Mouse (Mus musculus): ENCODE measurements at regions not wholly inside any gene's neighbourhood (a gene's known extent, or its start where the extent isn't known, plus 50 kb on each side); places are given as distances from the start of the nearest gene placed in this dataset.
A peak's percentile ranks its signal among the peaks of the same experiment; 100 is the strongest.

DNA sequence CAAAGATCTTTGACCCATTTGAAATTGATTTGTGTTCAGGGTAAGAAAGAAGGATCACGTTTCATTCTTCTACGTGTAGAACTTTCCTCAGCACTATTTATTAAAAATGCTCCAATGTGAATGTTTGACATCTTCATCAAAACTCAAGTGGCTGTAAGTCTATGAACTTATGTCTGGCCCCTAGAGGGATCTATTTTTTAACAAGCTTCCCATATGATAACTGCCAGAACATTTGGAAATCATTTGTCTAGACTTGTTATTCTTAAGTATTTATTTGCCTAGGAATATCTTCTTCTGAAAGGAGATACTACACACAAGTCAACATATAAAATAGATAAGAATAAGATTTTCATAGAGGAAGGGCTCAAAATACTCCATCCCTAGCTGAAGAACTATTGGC, 265.2 kb downstream of the Mreg start:
- DNase-seq (ENCODE audit: low spot score) = no peak

DNA sequence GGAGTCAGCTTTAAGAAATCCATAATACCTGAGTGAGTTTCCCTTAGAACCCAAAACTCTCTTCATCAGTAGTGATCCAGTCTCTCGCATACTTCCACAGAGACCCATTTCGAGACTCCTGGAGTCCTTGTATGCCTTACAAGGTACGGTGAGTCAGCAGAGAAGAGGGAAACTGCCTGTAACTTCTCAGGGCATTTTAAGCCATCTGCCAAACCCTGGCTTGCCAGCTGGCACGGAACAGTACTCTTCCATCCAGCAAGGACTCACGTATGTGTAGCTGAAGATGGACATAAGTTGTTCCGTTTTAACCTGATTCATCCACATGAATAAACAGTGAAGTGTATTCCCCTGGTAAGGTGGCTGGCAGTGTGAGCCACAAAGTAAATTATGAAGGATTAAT, 267.0 kb downstream of the Mreg start:
- DNase-seq (ENCODE audit: low spot score) = peak; percentile 9

DNA sequence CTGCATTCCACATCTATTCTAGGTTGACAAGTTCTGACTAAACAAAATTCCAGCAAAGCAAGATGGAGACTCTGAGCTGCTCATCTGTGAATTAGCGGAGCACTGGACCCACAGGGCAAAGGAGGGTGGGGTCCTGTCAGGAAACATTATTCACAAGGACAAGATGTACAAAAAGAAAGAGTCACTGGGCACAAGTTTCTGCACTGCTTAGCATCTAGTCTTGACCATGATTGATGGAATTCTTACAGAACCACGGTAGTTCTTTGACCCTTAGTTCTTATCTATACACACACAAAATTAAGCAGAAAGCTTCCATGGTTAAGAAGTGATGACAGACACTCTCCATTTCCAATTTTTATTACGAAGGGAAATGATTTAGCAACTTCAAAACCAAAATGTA, 267.6 kb downstream of the Mreg start:
- no peak for DNase-seq (ENCODE audit: low spot score)

DNA sequence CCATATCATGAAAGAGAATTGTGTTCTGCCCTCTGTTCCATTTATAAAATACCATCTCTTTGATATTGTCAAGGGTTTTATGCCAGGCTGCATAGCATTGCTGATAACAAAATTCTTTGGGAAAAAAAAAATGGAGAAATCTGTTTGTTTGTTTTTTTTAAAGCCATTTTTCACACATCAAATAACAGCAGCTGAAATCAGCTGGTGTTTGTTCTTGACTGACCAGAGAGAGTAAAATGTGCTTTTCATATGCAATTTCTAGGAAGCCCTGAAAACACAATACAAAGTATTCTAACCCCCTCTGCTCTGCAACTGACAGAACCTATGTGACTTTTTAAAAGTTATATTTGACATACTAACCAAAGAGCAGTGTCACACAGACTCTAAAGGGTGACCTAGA, 270.0 kb downstream of the Mreg start:
- no peak for DNase-seq (ENCODE audit: low spot score)

DNA sequence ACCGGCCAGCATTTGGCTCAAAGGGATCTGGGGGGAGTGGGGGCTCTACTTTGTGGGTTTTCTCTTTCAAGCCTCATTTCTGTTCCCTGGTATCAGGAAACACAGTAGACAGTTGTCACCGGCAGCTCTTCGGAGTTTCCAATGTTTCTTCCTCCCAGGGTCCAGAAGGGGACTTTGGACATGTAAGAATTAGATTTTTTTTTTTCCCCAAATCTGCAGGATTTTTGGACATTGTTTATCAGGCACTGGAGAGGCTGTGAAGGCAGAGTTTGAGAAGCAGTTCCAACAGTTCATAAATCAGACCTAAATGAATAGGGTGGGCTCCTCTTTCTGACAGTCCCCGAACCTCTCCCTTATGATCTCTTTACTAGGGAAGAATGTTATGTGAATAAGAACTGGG, 270.4 kb downstream of the Mreg start:
- DNase-seq (ENCODE audit: low spot score) = no peak

DNA sequence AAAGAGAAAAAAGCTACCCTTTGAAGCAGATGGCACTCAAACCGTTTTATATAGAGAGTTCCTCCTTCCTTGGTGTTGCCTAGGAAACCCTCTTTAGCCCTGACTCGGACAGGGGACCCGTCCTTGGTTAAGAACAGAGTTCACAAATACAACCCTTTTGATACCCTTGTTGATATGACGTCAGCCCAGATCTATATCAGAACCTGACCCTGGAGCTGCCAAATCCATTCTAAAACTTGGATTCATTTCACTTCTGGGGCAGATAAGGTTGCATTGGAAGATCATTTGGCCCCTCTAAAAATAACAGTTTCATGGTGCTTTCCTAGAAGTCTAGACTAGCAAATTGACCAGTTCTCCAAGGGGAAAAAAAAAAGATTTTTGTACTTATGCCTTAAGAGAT, 271.2 kb downstream of the Mreg start:
- no peak for DNase-seq (ENCODE audit: low spot score)

DNA sequence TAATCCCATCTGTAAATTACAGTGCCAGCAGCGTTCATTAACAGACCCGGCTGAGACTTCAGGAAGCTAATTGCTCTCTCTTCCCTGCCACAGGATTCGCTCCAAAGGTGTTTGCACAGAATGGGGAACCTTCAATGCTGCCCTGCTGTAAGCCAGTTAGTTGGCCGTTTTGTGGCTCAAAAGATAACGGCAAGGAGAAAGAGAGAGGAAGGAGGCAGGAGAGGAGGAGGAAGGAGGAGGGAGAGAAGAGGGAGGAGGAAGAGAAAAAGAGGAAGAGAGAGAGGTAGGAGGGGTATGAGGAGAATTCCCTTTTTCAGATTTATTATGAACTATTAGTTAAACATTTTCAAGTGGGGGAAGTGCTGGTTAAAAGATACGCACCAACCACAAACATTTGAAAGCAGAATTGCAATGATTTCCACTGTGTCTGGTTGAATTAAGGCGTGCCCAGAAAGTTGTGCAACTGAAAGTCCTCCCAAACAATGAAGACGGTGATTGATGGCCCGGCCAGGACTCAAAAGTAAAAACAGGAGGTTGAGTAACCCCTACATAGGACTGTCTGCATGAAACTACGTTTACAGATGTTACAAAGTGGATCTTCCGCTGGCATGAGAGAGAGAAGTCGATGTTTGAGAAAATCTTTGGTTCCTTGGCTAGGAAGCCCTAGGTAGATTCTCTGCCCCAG, 273.6 kb downstream of the Mreg start:
- no peak for DNase-seq (ENCODE audit: low spot score)

DNA sequence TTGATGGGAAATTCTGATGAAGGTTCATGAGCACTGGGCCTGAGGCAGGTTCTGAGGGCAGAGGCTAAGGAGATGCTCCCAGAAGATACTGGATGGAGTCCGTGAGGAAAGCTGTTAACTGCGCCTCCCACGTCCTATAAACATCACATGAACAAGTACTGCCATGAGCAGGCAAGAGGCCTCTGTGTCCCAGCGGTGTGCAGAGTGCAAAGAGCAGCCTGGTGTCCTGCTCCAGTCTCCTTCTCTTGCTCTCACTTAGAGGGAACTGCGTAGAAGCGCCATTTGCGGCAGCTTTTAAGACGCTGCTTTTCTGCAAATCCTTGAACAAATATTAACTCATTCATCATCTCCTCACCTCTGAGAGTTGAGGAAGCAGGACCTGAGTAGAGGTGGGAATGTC, 274.2 kb downstream of the Mreg start:
- no peak for DNase-seq (ENCODE audit: low spot score)

DNA sequence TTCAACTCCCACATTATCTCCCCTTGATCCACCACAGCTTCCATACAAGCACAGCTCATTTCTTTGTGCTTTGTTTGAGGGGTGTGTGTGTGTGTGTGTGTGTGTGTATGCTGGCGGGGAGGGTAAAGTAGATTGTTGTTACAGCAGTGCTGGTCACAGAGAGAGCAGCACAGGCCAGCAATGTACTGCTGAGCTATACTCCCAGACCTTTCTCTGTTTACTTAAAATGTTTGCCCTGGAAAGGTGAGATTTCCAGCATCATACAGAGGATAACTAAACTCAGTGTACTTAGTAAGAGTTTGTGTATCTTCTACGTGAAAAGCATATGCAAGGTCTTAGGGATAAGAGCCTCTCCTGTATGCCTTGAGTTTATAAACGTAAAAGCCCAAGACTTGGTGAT, 274.9 kb downstream of the Mreg start:
- DNase-seq (ENCODE audit: low spot score) = no peak

DNA sequence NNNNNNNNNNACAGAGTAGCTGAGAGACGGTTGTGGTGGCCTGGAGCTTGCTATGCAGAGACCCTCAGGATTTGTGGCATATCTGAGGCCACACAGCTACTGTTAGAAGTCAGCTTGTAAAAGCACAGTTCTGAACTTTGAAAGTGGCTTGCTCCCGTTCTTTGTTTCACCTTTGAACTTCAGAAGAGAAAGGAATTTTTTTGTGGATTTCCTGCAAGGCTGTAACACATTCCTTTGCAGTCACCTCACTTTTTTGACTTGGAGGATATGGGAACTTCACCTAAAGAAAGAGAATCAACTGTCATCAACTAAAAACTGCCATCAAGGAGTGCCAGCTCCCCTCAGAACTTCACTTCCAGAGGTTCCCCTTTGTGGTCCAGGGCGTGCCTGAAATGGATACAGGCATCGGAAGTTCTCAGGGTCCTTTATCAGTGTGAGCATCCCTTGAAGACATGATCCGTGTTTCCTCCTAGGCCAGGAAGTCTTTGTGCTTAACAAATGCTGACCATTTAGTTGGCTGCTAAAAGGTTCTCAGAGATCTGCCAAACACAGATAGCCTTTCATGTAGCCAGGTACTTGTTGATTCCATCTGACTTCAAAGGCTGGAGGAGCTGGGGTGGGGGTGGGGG, 275.5 kb downstream of the Mreg start:
- no peak for DNase-seq (ENCODE audit: low spot score)

DNA sequence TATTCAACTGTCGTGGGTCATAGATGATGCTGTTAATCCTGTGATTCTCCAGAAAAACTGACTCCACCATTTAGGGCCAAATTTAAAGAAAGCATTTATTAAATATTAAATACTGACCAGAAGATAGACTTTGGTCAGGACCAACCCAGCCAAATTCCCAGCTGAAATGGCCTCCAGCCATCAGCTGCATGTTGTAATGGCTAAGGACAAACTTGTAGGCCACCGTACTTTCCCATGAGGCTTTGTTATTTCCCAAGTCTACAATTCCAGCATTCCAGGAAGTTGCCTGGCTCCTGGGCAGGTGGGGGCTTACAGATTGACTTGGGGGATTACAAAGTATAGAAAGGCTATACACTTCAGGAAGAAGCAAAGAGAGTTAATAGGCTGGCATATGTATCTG, 272.5 kb upstream of the Fn1 start:
- no peak for DNase-seq (ENCODE audit: low spot score)

DNA sequence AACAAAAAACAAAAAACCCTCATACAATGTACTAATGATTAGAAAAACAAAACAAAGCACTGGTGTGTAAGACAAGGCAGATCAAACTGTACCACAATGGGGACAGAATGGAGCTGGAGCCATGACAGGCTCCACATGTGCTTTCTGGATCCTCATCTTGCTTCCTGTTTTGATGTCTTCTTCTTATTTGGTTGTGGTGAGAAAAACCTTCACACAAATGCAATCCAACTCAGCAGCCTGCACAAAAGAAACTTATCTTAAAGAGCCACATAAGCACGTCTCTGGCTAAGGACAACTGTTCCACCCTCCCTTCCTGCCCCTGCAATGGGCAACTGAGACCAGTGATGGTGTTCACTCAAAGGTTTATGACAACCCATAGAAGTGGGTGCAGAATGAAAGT, 271.9 kb upstream of the Fn1 start:
- DNase-seq (ENCODE audit: low spot score) = no peak

DNA sequence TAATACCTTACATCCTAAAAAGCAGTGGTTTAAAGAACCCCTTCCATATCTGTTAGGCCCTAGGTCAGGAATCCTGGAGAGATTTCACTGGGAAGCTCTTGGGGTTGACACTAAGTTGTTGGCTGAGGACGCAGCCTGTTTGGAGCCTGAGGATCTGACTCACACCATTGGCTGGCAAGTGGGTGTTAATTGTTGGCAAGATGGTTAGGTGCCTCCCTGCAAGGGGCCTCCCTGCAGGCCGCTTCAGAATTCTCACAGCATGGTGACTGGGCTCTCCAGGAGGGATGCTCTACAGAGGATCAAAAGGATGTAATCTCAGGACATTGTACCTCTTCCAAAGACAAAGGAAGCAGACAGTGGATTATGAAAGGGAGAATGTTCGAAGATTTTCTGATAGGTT, 270.7 kb upstream of the Fn1 start:
- no peak for DNase-seq (ENCODE audit: low spot score)

DNA sequence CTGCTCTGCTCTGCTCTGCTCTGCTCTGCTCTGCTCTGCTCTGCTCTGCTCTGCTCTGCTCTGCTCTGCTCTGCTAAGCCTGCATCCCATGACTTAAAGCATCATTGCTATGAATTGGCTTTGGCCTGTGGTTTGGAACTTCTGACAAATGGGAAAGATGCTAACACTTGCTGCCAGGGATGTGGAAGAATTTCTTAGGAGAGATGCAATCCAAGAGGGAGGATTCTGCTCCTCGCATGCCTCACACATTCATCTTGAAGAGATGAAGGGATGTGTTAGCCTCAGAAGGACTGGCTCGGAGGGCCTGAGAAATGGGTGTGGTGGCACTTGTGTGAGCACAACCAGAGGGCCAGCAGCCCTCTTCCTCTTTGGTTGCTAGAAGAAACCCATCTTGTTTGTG, 268.5 kb upstream of the Fn1 start:
- DNase-seq (ENCODE audit: low spot score) = no peak

DNA sequence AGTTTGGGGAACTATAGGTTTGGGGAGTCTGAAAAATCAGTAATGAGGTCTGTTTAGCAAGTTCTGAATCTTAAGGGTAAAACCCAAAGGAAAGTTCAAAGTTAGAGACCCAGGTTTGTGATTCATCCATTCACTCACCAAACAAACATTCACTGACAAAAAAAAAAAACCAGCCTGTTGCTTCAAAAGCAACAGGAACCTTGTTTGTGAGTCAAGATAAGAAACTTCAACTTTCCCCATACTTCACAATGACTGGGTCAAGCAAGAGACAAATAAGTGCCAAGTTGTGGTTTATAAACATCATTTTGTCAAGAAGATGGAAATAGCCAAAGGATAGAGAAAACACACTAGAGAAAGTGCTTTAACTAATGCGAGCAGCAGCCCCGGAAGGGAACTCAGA, 266.9 kb upstream of the Fn1 start:
- DNase-seq (ENCODE audit: low spot score) = no peak

DNA sequence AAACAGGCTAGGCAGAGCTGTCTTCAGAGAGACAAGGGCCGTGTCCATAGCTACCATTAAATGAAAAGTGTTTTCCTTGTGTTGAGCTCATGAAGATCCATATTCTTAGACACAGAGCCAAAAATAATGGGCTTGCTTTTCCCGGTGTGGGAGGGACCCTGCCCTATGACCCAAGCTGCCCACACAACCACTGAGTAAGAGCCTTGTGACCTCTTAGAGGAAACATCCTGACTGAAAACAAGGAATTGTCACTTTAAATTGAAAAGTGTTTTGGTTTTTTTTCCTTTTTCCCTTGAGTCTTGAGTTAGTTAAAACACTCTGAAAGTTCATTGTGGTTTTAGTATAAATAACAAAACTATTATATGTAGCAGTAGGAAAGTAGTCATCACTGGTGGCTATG, 264.0 kb upstream of the Fn1 start:
- DNase-seq (ENCODE audit: low spot score) = no peak

DNA sequence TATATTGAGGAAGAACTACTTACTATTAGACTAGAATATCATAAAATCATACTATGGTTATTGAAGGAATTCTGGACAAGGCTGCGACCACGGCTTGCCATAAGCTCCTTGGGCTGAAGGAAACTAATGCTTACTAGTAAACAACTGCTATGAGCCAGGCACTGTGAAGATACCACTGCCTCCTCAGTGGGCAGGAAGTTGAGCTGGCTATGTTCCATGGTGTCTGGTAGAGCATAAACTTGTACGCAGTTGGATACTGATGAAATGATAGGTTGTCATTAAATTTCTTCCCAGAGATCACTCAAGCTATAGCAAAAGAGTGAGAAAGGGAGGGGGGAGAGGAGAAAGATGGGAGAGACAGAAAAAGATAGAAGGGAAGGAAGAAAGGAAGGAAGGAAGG, 261.4 kb upstream of the Fn1 start:
- DNase-seq (ENCODE audit: low spot score) = no peak

DNA sequence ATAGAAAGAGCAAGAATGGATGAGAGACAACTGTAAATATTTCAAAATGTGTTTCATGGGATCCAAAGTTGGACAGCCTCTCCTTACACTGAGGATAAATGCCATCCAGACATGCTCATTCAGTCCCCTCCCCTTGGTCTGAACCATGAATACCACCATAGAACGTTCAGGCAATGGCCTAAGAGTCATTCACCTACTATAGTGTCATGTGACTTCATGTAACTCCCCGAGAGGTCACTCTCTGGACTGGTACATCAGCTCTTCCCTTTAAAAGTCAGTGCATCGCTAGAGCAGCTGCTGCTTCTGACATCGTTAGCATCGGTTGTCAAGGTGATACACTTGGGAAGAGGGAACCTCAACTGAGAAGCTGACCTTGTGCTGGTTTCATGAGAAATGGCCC, 260.2 kb upstream of the Fn1 start:
- DNase-seq (ENCODE audit: low spot score) = no peak

DNA sequence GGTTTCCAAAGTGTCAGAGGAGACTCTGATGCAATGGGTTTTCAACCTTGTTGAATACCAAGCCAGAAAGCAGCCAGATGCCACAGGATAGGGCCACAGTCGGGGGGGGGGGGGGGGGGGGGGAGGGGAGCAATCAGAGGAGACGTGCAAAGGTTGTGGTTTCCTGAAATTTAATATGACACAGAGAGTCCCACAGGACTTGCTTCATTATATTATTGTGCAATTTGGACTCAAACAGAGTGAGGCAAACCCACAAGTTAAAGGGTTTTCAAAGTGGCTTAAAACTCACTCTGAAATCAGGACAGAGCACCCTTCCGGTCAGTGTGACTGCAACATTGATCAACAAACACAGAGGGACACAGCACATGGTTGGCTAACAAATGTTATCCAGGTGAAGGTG, 259.4 kb upstream of the Fn1 start:
- no peak for DNase-seq (ENCODE audit: low spot score)

DNA sequence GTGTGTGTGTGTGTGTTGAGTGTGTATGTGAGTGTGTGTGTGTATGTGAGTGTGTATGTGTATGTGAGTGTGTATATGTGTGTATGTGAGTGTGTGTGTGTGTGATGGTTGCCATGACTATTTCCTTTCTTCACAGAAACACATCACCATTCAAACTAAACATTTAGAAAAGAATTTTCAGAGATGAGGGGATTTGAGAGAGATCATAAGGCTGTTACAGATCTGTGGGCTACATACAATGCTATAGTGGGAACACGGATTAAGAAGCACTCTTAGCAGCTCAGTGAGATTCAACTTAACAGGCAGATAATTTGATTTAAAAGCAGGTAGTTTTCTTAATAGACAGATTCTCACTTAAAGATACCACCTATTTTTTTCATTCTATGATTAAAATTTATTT, 257.1 kb upstream of the Fn1 start:
- no peak for DNase-seq (ENCODE audit: low spot score)

DNA sequence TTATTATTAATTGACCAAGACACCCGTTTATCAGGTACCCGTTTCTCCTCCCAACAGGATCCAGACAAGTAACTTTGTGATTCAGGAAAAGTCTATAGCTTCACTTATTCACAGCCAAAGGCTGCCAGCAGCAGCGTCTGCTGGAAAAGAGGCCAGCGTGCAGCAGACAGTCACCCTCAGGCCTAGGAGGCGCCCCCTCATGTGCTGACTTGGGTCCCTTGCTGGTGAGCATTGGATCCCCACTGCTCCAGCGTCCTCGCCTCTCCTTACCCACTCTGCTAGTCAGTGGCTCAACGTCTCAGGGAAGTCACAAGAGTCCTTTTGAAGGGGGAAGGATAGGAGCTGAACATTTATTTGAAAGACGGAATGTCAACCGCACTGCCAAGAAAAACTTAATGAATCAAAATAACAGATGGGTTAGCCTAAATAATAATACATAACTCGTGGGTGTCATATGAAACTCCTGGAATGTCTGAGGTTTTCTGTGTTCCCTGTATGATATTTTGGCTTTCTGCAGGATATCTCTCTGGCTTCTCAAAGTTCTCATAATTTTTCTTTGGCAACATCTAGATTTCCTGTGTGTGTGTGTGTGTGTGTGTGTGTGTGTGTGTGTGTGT, 256.6 kb upstream of the Fn1 start:
- no peak for DNase-seq (ENCODE audit: low spot score)

DNA sequence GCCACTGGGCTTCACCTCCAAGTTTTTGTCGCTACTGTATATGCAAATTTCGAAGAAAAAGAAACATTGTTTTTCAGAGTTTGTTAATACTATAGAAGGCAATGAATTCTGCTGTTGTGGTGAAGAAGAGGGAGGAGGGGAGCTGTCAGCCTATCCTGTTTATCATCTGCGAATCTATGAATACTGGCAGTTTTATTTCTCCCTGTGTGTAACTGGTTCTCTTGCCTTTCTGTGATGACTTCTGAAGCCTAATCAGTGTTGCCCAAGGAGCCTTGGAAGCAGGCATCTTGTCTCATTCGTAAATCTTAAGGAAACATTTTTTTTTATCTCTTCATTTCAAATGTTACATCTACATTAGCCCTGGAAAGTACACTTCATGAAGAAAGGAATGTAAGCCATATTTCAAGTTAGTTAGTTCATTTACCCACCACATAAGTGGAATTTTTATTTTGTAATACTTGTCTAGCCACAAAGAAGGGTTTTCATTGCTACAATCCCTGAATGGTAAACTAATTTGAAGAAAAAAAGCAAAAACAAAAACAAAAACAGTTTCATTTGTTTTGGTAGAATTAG, 251.5 kb upstream of the Fn1 start:
- DNase-seq (ENCODE audit: low spot score) = no peak

Measured in testis, postnatal 14 days (tissue).